Mouse (Mus musculus): ENCODE measurements around the gene Samm50. TPM values are rescaled to one million over a fixed set of nuclear protein-coding genes. Genes with fewer than 3 reads are reported as not detected.

Samm50 gene
- total RNA-seq, 1 experiment from 2014 or later: 27.7 TPM

DNA sequence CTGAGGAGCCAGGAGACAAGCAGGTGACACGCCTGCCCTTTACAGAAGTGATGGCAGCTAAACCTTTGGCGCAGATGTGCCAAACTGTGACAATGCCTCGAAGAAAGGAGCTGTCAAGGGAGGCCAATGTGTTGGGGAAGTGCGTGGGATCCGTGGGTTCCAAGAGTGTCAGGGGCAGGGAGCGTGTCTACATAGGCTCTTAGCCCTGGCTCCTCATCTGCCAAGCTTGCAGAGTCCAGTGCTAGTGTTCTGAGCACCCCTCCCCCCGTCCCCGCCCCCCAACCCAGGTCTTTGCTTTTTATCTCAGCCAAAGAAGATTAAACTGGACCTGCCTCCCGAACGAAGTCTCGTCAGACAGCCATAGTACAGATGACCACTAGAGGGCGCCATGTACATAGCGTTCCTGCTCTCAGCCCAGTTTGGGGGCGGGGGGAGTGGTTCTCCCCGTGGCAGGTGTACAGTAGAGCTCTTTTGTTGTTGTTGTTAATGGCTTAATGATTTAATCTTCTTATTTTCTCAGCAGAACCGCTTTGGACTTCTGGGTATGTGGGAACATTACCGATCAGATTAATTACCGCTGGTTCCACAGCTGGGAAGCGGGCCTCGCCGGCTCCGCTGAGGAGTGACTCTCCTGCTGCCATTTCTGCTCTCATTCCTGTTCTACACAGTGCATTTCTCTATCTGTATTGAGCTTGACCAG, 68.2 kb downstream of the Samm50 start:
- peak; percentile 59; the same call in 1 of the 2 replicates for ATAC-seq (replicated peaks; ENCODE audit: insufficient number of reproducible peaks, low FRiP score, low TSS enrichment, poor library complexity, severe bottlenecking)

DNA sequence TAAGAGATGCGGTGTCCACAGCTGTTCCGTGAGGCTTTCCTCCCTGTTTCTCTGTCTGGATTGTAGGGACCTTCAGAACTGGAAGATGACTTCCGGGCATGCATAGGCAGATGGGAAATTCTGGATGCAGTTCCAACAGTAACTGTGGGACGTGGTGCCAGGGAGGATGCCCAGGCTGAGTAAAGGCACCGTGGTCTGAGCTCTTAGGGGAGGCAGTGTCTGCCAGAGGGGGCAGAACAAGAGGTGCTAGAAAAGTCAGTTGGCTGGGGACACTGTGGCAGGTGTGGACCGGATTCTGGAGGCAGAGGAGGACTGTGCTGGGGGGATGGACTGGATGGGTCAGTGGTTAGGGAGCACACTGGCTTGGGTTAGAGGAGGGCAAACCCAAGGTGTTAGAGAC, 70.6 kb downstream of the Samm50 start:
- no peak for ATAC-seq (replicated peaks; ENCODE audit: insufficient number of reproducible peaks, low FRiP score, low TSS enrichment, poor library complexity, severe bottlenecking)

DNA sequence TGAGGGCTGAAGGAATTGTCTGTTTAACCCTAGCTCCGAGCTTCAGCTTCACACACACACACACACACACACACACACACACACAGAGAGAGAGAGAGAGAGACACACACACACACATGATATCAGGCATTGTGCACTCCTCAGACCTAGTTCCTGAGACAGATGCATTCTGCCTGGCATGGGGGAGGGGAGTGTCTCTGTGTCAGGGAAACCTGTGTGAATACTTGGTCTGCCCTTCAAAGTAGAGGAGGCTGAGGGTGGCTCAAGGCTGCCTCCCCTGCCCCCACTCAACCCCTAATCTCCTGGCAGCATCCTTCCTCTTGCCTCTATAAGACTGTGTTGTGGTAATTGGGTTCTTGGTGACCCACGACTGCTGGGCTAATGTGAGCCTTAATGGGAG, 71.5 kb downstream of the Samm50 start:
- no peak for ATAC-seq (replicated peaks; ENCODE audit: insufficient number of reproducible peaks, low FRiP score, low TSS enrichment, poor library complexity, severe bottlenecking)

DNA sequence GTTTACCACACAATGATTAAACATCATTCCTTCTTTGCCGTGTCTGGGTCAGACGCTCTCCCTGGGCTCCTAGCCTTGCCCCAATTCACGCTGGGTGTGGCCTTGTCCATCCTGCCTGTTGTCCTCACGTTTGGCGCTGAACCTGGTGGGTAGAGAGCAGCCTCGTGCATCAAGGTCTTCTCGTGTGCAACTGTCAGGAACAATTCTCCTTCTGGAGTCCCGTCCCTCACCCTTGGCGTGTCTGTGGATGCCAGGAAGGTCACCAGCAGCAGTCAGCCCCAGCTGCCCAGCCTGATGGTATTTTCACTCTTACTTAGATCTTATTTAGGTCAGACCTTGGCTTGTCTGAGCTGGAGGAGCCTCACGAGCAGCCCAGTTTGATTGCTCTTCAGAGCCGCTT, 73.1 kb downstream of the Samm50 start:
- ATAC-seq (replicated peaks; ENCODE audit: insufficient number of reproducible peaks, low FRiP score, low TSS enrichment, poor library complexity, severe bottlenecking): no peak

DNA sequence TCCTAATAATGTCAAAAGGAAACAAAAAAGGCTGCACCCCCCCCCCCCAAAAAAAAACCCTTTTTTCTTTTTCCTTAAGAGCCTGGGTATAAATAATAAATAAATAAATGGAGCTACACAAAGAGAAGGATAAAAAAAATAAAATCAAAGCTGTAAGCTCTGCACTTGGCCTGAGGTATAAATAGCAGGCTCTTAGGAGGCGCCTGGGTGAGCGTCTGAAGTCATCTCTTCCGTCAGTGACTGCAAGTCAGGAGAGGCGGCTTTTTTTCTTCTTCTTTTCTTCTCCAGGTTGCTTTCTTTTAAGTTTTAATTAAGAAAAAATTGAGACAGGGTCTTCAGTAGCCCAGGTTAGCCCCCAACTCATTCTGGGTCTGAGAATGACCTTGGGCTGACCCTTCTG, 74.2 kb downstream of the Samm50 start:
- ATAC-seq (replicated peaks; ENCODE audit: insufficient number of reproducible peaks, low FRiP score, low TSS enrichment, poor library complexity, severe bottlenecking): no peak

Other genes starting within 250 kb of the Samm50 start
- 0.19 to 0.48 TPM (median 0.43 TPM) in 3 replicates for gene Efcab6, start 126.9 kb upstream of the Samm50 start, total RNA-seq (2017)
- gene Sult4a1, start 86.5 kb upstream of the Samm50 start, total RNA-seq (2017): 0.32 to 2.5 TPM (median 0.49 TPM) in 3 replicates
- not detected in 3 replicates for gene Pnpla5, start 69.1 kb upstream of the Samm50 start, total RNA-seq (2017)
- 0.78 TPM in 1 of 3 replicates, not detected in the others for gene Pnpla3, start 24.4 kb upstream of the Samm50 start, total RNA-seq (2017)
- gene Parvb, start 39.8 kb downstream of the Samm50 start, total RNA-seq (2017): 6.7 to 45.7 TPM (median 7.8 TPM) in 3 replicates
- 54.1 to 106 TPM (median 56.9 TPM) in 3 replicates for gene Parvg, start 131.8 kb downstream of the Samm50 start, total RNA-seq (2017)